Mouse (Mus musculus): ENCODE data around the gene Eif5a. TPM values are rescaled to one million over a fixed set of nuclear protein-coding genes. Genes with fewer than 3 reads are reported as not detected.
A peak's percentile ranks its signal among the peaks of the same experiment; 100 is the strongest.

The Eif5a gene
- total RNA-seq, 1 experiment from 2014 or later, result 155 TPM

DNA sequence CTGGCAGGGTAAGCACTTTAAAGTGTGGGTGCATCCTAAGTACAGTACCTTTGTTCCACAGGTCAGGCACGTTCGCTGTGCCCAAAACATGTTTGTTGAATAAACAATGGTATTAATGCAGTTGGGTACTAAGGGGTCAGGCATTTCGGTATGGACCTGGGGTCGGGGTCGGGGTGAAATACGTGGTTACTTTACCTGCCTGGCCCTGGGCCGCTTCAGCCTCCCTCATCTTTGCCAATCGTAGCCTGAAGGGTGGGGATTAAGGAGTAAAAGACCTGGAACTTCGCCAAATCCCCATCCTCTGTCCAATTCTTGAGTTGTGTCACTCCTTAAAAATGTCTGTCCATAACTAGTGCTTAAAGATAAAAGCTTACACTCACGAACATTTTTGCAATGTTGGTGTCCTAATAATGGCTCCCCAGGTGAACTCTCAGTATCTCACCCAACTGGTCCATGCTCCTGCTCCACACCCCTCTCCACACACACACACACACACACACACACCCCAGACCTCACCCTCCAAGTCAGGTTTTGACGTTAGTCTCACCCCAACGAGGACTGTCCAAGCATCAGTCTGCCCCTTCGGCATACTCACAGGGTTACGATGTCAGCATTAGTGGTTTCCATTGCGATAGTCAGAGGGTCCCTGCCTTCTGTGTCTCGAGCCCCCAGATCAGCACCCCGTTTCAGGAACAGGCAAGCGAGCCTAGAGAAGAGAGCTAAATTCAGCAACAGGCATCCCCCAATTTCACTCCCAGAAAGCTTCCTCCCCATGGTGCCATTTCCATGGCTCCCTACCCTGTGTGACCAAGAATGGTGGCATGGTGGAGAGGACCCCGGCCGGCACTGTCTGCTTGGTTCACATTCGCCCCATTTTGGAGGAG lies 39.7 kb downstream of the Eif5a start:
- ATAC-seq (ENCODE audit: extremely low read depth, insufficient number of reproducible peaks, low FRiP score, poor library complexity, severe bottlenecking), result no peak

DNA sequence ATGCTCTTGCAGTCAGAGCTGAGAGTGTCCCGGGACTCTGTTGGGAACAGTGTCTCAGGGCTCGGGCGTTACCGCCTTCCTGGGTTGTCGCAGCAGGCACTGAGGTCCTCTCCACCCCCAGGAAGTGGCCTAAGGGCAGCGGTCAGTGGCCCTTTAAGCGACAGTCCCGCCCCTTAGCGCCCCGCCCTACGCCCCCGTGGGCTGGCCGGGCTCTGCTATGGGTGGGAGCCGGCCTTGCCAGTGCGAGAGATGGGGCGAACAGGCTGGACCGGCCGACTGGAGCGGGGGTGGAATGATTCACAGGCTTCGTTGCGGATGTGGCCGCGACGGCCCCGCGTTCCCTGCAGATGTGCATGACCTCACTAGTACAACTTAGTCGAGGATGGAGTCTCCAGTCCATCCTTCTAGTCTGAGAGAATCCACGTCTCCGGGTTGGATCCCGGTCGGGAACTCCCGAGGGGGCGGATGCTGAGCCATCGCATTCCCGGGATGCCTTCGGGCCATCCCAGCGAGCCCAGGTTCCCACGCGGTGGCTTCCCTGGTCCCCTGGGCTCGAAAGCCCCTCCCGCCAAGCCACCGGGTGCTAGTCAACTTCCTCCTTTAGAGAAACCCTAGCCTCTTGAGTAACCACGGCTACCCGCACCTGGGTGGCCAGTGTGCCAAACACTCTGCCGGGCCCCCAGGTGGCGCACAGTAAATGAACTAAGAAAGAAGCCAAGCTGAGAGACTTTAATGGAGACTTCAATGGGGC lies 40.7 kb downstream of the Eif5a start, which contains the start of gene Kctd11:
Kctd11 (minus strand) TSS at position 554 of the 751 bp plus-strand sequence.
- peak; percentile 80 for ATAC-seq (ENCODE audit: extremely low read depth, insufficient number of reproducible peaks, low FRiP score, poor library complexity, severe bottlenecking)

DNA sequence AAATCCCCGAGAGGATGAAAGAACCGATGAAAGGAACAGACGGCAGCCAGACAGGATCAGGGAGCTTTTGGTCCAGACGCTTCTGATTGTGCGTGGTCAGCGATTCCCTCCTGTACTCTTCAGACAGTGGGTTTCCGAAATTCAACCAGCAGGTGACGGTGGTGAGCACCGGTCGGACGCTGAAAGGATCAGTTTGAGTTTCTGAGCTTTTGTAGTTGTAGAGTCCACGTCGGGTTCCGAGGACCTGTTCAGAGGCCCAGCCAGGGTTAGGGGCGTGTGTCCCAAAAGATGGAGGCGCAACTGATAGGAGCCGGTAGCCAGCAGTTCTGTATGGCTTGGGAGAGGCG lies 41.3 kb downstream of the Eif5a start:
- peak; percentile 35; the same call in 1 of the 2 replicates for ATAC-seq (ENCODE audit: extremely low read depth, insufficient number of reproducible peaks, low FRiP score, poor library complexity, severe bottlenecking)

DNA sequence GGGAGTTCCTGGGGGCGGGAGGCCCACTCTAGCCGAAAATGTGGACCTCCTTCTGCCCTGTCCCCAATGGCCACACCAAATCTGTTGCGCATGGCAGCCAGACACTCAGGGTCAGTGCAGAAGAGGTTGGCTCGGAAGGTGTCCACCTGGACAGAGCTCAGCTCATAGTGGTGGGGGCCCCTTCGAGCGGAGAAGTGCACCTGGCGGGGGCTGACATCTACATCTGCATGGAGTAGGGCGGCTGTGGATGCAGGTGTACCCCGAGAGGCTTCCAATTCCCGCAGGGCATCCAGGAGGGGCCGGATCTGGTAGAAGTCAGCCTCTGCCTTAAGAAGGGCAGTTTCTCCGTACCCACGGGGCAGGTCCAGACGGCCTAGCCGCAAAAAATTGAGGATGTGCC lies 42.0 kb downstream of the Eif5a start:
- ATAC-seq (ENCODE audit: extremely low read depth, insufficient number of reproducible peaks, low FRiP score, poor library complexity, severe bottlenecking), result no peak

DNA sequence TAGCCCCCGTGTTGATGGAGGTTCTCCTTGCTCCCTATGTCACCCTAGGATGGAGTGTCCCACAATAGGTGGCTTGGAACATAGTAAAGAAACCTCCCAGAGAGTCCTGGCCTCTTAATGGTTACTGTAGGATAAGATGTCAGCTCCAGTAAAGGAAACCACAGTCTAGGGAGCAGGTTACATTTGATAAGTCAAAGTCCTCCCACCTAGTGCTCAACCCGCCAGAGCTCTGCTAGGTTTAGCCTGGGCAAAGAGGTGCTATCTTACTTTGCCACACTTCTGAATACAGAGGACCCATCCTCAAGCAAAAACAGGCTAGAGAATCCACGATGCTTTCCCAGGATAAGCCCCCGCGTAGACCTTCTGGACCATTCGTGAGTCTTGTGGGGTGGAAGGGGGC lies 42.8 kb downstream of the Eif5a start:
- ATAC-seq (ENCODE audit: extremely low read depth, insufficient number of reproducible peaks, low FRiP score, poor library complexity, severe bottlenecking), result no peak

GRCm38 (mm10) chr11:69878399-69878798 lies 43.4 kb downstream of the Eif5a start:
- no peak for ATAC-seq (ENCODE audit: extremely low read depth, insufficient number of reproducible peaks, low FRiP score, poor library complexity, severe bottlenecking)

- no peak for ATAC-seq (ENCODE audit: extremely low read depth, insufficient number of reproducible peaks, low FRiP score, poor library complexity, severe bottlenecking)
Observed at GRCm38 (mm10) chr11:69877878-69878277, 43.9 kb downstream of the Eif5a start, which contains the start of gene Tmem95. Gene Tmem95 (minus strand): TSS chr11:69878018.

- ATAC-seq (ENCODE audit: extremely low read depth, insufficient number of reproducible peaks, low FRiP score, poor library complexity, severe bottlenecking), result peak; percentile 58
Observed at GRCm38 (mm10) chr11:69876867-69877266, 44.9 kb downstream of the Eif5a start.

GRCm38 (mm10) chr11:69876186-69876585 lies 45.6 kb downstream of the Eif5a start:
- no peak for ATAC-seq (ENCODE audit: extremely low read depth, insufficient number of reproducible peaks, low FRiP score, poor library complexity, severe bottlenecking)

GRCm38 (mm10) chr11:69872451-69872850 lies 49.3 kb downstream of the Eif5a start:
- no peak for ATAC-seq (ENCODE audit: extremely low read depth, insufficient number of reproducible peaks, low FRiP score, poor library complexity, severe bottlenecking)

DNA sequence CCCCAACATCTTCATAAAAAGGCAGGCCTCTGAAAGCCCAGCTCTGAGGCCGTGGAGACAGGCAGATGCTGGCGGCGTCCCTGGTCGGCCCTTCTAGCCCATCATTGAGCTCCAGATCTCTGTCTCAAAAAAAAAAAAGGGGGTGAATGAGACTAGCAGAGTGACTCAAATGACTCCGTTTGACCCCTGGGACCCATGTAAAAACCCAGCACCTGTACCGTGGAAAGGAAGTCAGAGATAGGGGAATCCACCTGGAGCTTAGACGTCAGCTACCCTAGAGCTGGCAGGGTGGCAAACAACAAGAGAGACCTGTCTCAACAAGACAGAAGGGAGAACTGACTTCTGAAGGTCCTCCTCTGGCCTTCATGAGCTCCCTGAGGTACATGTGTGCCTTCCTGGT lies 49.9 kb downstream of the Eif5a start:
- ATAC-seq (ENCODE audit: extremely low read depth, insufficient number of reproducible peaks, low FRiP score, poor library complexity, severe bottlenecking), result no peak

DNA sequence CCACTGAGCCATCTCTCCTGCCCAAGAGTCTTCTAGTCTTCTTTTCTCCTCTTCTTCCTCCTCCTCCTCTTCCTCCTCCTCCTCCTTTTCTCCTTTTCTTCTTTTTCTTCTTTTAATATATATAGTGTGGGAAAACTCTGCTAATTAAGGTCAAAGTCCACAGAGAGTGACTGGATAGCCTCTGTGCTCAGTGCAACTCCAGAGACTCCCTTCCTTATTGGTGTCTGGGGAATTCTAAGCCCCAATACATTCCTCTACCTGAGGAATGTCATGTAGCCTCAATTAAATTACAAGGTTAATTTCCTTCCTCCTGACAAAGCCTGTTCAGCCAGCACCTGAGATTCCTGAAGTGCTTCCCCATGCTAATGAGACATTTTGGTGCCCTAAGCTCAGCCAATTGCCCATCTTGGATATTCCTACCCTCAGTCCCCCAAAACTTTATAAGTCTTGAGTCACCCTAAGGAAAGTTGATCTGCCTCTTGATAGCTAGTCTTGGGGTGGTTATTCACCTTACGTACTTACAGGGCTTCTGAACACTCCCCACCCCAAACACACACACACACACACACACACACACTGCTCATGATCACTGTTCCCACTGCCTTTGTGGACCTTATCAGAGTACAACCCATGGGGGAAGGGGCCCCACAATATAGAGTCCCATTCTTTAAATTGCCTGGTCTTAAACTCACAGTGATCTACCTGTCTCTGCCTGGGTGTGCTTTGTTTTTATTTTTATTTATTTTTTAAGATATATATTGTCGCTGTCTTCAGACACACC lies 51.3 kb downstream of the Eif5a start:
- ATAC-seq (ENCODE audit: extremely low read depth, insufficient number of reproducible peaks, low FRiP score, poor library complexity, severe bottlenecking), result no peak

DNA sequence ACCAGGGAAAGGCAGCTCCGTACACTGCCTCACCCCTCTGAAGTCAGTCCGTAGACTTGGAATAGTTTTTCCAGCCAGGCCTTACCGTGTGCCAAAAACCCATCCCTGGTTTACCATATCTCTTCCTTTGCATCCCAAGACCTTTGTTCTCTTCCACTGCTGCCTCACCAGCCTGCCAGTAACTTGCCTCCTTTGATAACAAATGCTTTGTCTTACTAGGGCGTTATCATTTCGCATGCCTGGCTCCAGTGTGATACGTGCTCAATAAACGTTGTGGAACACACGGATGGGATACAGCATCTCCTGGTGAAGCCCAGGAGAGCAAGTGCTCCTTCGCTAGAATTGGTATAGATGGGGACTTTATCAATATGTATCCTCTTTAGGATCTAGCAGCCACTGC lies 54.4 kb downstream of the Eif5a start:
- ATAC-seq (ENCODE audit: extremely low read depth, insufficient number of reproducible peaks, low FRiP score, poor library complexity, severe bottlenecking), result no peak

Other genes starting within 250 kb of the Eif5a start
- 265 and 300 TPM in 2 replicates for gene Eif4a1, start 249.5 kb downstream of the Eif5a start, total RNA-seq (2017)
- gene Senp3, start 239.9 kb downstream of the Eif5a start, total RNA-seq (2017), result 92.3 and 106 TPM in 2 replicates
- 3.3 and 3.7 TPM in 2 replicates for gene Tnfsf13, start 236.2 kb downstream of the Eif5a start, total RNA-seq (2017)
- gene Tnfsf12, start 226.1 kb downstream of the Eif5a start, total RNA-seq (2017), result 0.70 and 0.74 TPM in 2 replicates
- gene Tnfsfm13, start 225.9 kb downstream of the Eif5a start, total RNA-seq (2017), result 0.58 and 0.86 TPM in 2 replicates
- 40.2 and 59.4 TPM in 2 replicates for gene Polr2a, start 163.3 kb downstream of the Eif5a start, total RNA-seq (2017)
- not detected in 2 replicates for gene Slc35g3, start 160.0 kb downstream of the Eif5a start, total RNA-seq (2017)
- 22.0 and 27.8 TPM in 2 replicates for gene Zbtb4, start 156.0 kb downstream of the Eif5a start, total RNA-seq (2017)
- gene Chrnb1, start 126.0 kb downstream of the Eif5a start, total RNA-seq (2017), result 3.5 and 5.3 TPM in 2 replicates
- not detected in 2 replicates for gene Fgf11, start 120.1 kb downstream of the Eif5a start, total RNA-seq (2017)
- 0.58 TPM in 1 of 2 replicates, not detected in the other for gene Tmem102, start 116.3 kb downstream of the Eif5a start, total RNA-seq (2017)
- not detected in 2 replicates for gene Gm39566, start 106.7 kb downstream of the Eif5a start, total RNA-seq (2017)
- gene Spem2, start 103.5 kb downstream of the Eif5a start, total RNA-seq (2017), result 0.47 TPM in 1 of 2 replicates, not detected in the other
- gene Spem1, start 99.8 kb downstream of the Eif5a start, total RNA-seq (2017), result not detected in 2 replicates
- gene Nlgn2, start 84.2 kb downstream of the Eif5a start, total RNA-seq (2017), result 0.12 TPM in 1 of 2 replicates, not detected in the other
- 9.1 and 13.3 TPM in 2 replicates for gene Tmem256, start 83.4 kb downstream of the Eif5a start, total RNA-seq (2017)
- gene Plscr3, start 75.6 kb downstream of the Eif5a start, total RNA-seq (2017), result 4.4 and 5.0 TPM in 2 replicates
- not detected in 2 replicates for gene Tnk1, start 63.2 kb downstream of the Eif5a start, total RNA-seq (2017)
- gene Tmem95, start 43.9 kb downstream of the Eif5a start, total RNA-seq (2017), result not detected in 2 replicates
- gene Kctd11, start 40.6 kb downstream of the Eif5a start, total RNA-seq (2017), result 9.0 and 9.5 TPM in 2 replicates
- 245 and 247 TPM in 2 replicates for gene Acap1, start 26.4 kb downstream of the Eif5a start, total RNA-seq (2017)
- 2.8 and 3.8 TPM in 2 replicates for gene 2810408A11Rik, start 21.0 kb downstream of the Eif5a start, total RNA-seq (2017)
- 64.1 and 71.1 TPM in 2 replicates for gene Neurl4, start 20.9 kb downstream of the Eif5a start, total RNA-seq (2017)
- gene Gps2, start 8.1 kb downstream of the Eif5a start, total RNA-seq (2017), result 103 TPM in 2 replicates
- not detected in 2 replicates for gene Ybx2, start 13.8 kb upstream of the Eif5a start, total RNA-seq (2017)
- gene Slc2a4, start 26.2 kb upstream of the Eif5a start, total RNA-seq (2017), result not detected in 2 replicates
- gene Cldn7, start 42.8 kb upstream of the Eif5a start, total RNA-seq (2017), result 0.47 TPM in 1 of 2 replicates, not detected in the other
- gene Ctdnep1, start 59.2 kb upstream of the Eif5a start, total RNA-seq (2017), result 31.4 and 42.8 TPM in 2 replicates
- 21.6 and 23.2 TPM in 2 replicates for gene Elp5, start 60.6 kb upstream of the Eif5a start, total RNA-seq (2017)
- gene Gabarap, start 69.2 kb upstream of the Eif5a start, total RNA-seq (2017), result 397 and 455 TPM in 2 replicates
- gene Phf23, start 73.8 kb upstream of the Eif5a start, total RNA-seq (2017), result 74.4 and 80.3 TPM in 2 replicates
- gene Dvl2, start 78.6 kb upstream of the Eif5a start, total RNA-seq (2017), result 41.0 and 41.7 TPM in 2 replicates
- gene Acadvl, start 93.5 kb upstream of the Eif5a start, total RNA-seq (2017), result 45.2 and 46.7 TPM in 2 replicates
- 2.4 and 2.9 TPM in 2 replicates for gene Dlg4, start 95.0 kb upstream of the Eif5a start, total RNA-seq (2017)
- not detected in 2 replicates for gene Asgr1, start 132.1 kb upstream of the Eif5a start, total RNA-seq (2017)
- not detected in 2 replicates for gene Asgr2, start 170.7 kb upstream of the Eif5a start, total RNA-seq (2017)
- not detected in 2 replicates for gene Mgl2, start 208.4 kb upstream of the Eif5a start, total RNA-seq (2017)
- 2.6 and 3.6 TPM in 2 replicates for gene Clec10a, start 234.2 kb upstream of the Eif5a start, total RNA-seq (2017)